Mouse (Mus musculus) stomach, postnatal 0 days (tissue): ENCODE data around the gene Cep250.

Experiments
- CTCF ChIP-seq: IDR thresholded peaks from 2 replicates; pipeline ENCODE4 v1.5.1; 2016; ENCODE audit warnings: antibody characterized with exemption, low read depth, mild to moderate bottlenecking, moderate library complexity
- EP300 ChIP-seq: optimal IDR thresholded peaks from 2 replicates; pipeline ENCODE3; 2016; ENCODE audit warnings: antibody characterized with exemption

- no peak for TF ChIP-seq CTCF
- no peak for TF ChIP-seq EP300
Observed at GRCm38 (mm10) chr2:155943463-155943862, 12.8 kb upstream of the Cep250 start.
